Comparison of ENCODE assay signal across 25 mouse cellular contexts in genomic region chr12:110533151-110533550, GRCm38 (mm10).
DNase-seq lines count a peak whose midpoint lies in the region; ATAC-seq lines count a peak whose summit lies in the region.
"Had no signal": no experiment of that assay in that cellular context is flagged by ENCODE, and none has a peak within 500 bp of the region (broad histone marks: within the 10 kb centered on the region; RNA-seq: fewer than 3 reads in every experiment).

No protein-coding gene starts in this region.

- H3K9me3 ChIP-seq in heart, embryonic 15.5 days (replicated peaks): no peaks in the 10 kb centered on the region
- H3K9me3 ChIP-seq: embryonic facial prominence, embryonic 15.5 days; forebrain, embryonic 10.5 days; hindbrain, embryonic 10.5 days; limb, embryonic 13.5 days; liver, embryonic 13.5 days had no signal

- no peak overlapping the region for H3K4me2 ChIP-seq in heart, embryonic 15.5 days
- H3K4me2 ChIP-seq: embryonic facial prominence, embryonic 15.5 days; limb, embryonic 13.5 days; liver, embryonic 13.5 days; lung, embryonic 14.5 days had no signal

- peaks cover 6% of the 10 kb centered on the region; the same call in 1 of the 2 replicates for H3K36me3 ChIP-seq in heart, embryonic 15.5 days
- H3K36me3 ChIP-seq: embryonic facial prominence, embryonic 15.5 days; liver, embryonic 13.5 days had no signal

- ATAC-seq in heart, embryonic 15.5 days (replicated peaks; ENCODE audit: insufficient number of reproducible peaks, insufficient read depth, low FRiP score, low read depth): no peak
- ATAC-seq: activated CD4-positive, CD25-positive, alpha-beta regulatory T cell, adult 4 months; hindbrain, postnatal 0 days; intestine, postnatal 0 days; midbrain, embryonic 16.5 days had no signal

- H3K9ac ChIP-seq in heart, embryonic 15.5 days: no peak overlapping the region
- H3K9ac ChIP-seq: embryonic facial prominence, embryonic 15.5 days; limb, embryonic 13.5 days; liver, embryonic 13.5 days; lung, embryonic 14.5 days had no signal

- DNase-seq in heart, adult 11 months: peak; percentile 70
- DNase-seq in heart, postnatal 25 days (ENCODE audit: low spot score): no peak
- no peak for DNase-seq in heart, postnatal 36 days
- DNase-seq in ZHBTc4 (ENCODE audit: low read depth, low spot score): peak; percentile 28
- DNase-seq in neural tube, embryonic 10.5 days (ENCODE audit: extremely low spot score, low spot score): no peak
- DNase-seq in layer of hippocampus, adult 8-10 months (ENCODE audit: low spot score in 2 of 2): no peak
- DNase-seq: adrenal gland, postnatal 10 days; cerebellum, postnatal 14 days; gastrocnemius, postnatal 10 days; liver, embryonic 13.5 days; lung, embryonic 14.5 days; lung, postnatal 4 days; retina, postnatal 1 day; thymus, adult 18-20 months; thymus, postnatal 4 days had no signal

- intact Hi-C loops in heart, postnatal 25 days (cut with DNase I): no loop called here
- intact Hi-C loops in heart, postnatal 36 days (cut with DNase I): no loop called here

- peak overlapping the region; percentile 73 for H3K27ac ChIP-seq in heart, embryonic 15.5 days
- H3K27ac ChIP-seq: embryonic facial prominence, embryonic 15.5 days; forebrain, embryonic 10.5 days; hindbrain, embryonic 10.5 days; hindbrain, postnatal 0 days; limb, embryonic 13.5 days; liver, embryonic 13.5 days had no signal

- H3K4me3 ChIP-seq in heart, embryonic 15.5 days: no peak overlapping the region
- H3K4me3 ChIP-seq: embryonic facial prominence, embryonic 15.5 days; forebrain, embryonic 10.5 days; hindbrain, embryonic 10.5 days; limb, embryonic 13.5 days; liver, embryonic 13.5 days had no signal

- WGBS in heart, embryonic 15.5 days: 65% methylated on average over 2 of the region's 2 CpGs

- H3K27me3 ChIP-seq in heart, embryonic 15.5 days: no peaks in the 10 kb centered on the region
- H3K27me3 ChIP-seq: embryonic facial prominence, embryonic 15.5 days; limb, embryonic 13.5 days; liver, embryonic 13.5 days; Patski had no signal

- peaks cover 34% of the 10 kb centered on the region for H3K4me1 ChIP-seq in heart, embryonic 15.5 days (replicated peaks)
- H3K4me1 ChIP-seq: forebrain, embryonic 10.5 days; hindbrain, embryonic 10.5 days; liver, embryonic 13.5 days had no signal

Comparison
In these comparisons a context has a peak if more than half of its experiments do, and no peak if none do; other contexts are left out.
1. DNase-seq: peak in heart, adult 11 months (single experiment) and ZHBTc4 (single experiment); none in heart, postnatal 25 days (single experiment), heart, postnatal 36 days (0 of 2), neural tube, embryonic 10.5 days (single experiment) and layer of hippocampus, adult 8-10 months (0 of 2).